Mouse (Mus musculus) liver, adult (tissue): ENCODE data around the gene Lilrb4a.
"Not testable (repeated sequence)": the region's sequence is repeated elsewhere in the genome, so short reads cannot be mapped to it uniquely, and the experiment has no call there.

Source experiments
- GATA4 ChIP-seq: IDR thresholded peaks from 2 replicates; pipeline ENCODE4 v1.6.1; 2014; ENCODE audit warnings: mild to moderate bottlenecking, low read length; ENCODE audit not compliant: insufficient replicate concordance

Lilrb4a gene

GRCm38 (mm10) chr10:51490691-51491090 lies at the start of gene Lilrb4a:
TSS of gene Lilrb4a (plus strand) at chr10:51490956.
- TF ChIP-seq GATA4: not testable (repeated sequence)

- TF ChIP-seq GATA4: no peak
Observed at GRCm38 (mm10) chr10:51451610-51452009, 39.1 kb upstream of the Lilrb4a start.

- TF ChIP-seq GATA4: no peak
Observed at GRCm38 (mm10) chr10:51453616-51454298, 37.0 kb upstream of the Lilrb4a start.

DNA sequence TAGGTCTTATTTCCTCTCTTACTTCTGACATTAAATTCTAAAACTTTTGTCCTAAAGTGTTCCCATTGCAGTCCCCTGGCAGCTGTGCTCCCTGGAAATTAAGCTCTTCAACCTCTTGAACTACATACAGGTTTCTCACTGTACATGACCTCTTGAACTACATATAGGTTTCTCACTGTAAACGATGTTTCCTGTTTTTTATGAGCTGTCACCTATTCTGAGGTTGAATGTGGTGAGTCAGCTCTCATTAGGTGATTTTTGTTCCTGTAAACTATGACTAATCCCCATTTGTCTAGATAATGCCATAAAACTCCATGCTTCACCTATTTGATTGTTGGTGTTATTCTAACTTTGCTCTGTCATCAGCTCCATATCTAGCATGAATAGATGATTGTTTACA lies 36.4 kb upstream of the Lilrb4a start:
- TF ChIP-seq GATA4: no peak

- TF ChIP-seq GATA4: no peak
Observed at GRCm38 (mm10) chr10:51455762-51456161, 35.0 kb upstream of the Lilrb4a start.

GRCm38 (mm10) chr10:51456369-51456768 lies 34.4 kb upstream of the Lilrb4a start:
- TF ChIP-seq GATA4: no peak

DNA sequence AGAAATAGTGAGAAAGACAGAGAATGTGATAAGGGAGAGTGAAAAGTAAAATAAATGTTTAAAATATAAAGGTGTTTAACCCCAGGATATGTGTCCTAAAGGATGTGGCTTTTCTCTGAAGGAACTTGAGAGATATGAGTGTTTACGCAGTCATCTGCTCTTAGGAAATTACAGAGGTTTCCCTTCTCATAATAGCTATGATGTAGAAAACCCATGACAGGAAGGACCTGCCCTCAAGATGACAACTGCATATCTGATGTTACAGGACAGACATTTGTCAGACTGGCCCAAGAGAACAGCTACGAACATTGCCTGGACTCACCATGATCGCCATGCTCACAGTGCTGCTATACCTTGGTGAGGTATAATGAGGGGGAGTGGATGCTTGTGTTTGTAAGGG lies 10.4 kb upstream of the Lilrb4a start, which contains the start of the genes Gm49339 and Lilr4b:
TSS of gene Gm49339 (plus strand) at position 216 of the 400 bp plus-strand sequence.
TSS of gene Lilr4b (plus strand) at position 236 of the 400 bp plus-strand sequence.
- TF ChIP-seq GATA4: not testable (repeated sequence)

GRCm38 (mm10) chr10:51520021-51520420 lies 29.3 kb downstream of the Lilrb4a start:
- no peak for TF ChIP-seq GATA4

- no peak for TF ChIP-seq GATA4
Observed at GRCm38 (mm10) chr10:51521453-51521852, 30.7 kb downstream of the Lilrb4a start.

- TF ChIP-seq GATA4: no peak
Observed at GRCm38 (mm10) chr10:51526090-51526489, 35.3 kb downstream of the Lilrb4a start.

DNA sequence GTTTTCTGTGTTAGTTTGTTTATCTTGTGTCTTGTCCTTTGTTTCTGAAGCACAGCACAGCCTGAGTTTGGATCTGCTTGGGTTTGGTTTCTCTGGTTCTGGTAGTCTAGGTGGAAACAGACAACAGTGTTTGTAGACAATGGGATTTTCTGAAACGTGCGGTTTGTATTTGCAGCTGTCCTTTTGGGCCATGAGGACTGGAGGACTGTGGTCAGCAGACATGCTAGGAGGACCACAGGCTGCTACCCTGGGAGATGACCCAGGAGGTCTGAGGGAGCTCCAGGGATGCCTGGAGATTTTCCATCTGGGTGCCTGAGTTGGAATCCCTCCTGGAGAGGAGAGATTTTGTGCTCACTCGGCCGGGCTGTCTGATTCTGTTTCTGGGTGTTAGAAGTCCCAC lies 35.9 kb downstream of the Lilrb4a start:
- no peak for TF ChIP-seq GATA4

DNA sequence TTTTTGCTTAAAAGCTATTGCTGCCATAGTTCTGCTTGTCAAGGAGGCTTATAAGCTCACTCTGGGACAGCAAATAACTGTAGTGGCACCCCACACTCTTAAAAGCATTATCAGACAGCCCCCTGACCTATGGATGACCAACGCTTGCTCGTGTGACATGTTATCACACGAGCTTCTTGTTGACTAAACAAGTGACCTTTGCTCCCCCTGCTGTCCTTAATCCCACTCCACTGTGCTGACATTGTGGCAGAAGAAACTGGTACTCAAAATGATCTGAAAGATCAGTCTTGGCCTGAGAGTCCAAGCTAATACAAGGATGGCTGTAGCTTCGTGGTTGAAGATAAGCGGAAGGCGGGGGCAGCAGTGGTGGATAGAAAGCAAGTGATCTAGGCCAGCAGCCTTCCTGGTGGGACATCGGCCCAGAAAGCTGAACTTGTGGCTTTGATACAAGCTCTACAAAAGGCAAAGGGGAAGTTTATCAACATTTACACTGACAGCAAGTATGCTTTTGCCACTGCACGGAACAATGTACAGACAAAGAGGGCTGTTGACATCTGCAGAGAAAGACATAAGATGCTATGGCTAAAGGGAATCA lies 38.2 kb downstream of the Lilrb4a start:
- TF ChIP-seq GATA4: no peak

DNA sequence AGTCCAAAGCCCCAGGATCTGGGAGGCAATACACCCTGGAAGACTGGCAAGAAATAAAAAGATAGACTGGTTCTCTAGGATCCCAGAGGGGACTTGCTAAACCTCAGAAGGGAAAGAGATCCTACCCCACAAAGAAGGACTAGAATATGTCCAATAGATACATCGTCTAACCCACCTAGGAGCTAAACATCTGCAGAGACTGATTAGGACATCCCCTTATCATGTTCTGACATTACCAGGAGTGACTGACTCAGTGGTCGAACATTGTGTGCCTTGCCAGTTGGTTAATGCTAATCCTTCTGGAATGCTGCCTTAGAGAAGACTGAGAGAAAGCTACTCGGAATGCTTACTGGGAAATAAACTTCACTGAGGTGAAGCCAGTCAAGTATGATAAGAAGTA lies 38.7 kb downstream of the Lilrb4a start:
- no peak for TF ChIP-seq GATA4

DNA sequence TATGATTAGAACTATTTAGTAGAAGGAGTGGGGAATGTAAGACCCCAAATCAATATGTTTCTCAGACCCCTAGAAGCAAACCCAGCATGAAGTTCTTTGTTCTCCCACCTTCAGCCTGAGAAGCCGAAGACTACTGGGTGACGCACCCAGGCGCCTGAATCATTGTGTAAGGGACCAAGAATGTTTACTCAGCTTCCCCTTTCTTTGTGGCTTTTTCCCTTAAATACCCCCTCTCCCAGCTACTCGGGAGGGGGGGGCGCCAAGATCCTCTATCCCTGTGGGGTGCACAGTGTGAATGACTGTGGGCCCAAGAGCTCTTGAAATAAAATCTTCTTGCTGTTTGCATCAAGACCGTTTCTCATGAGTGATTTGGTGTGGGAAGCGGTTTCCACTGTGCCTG lies 40.1 kb downstream of the Lilrb4a start:
- TF ChIP-seq GATA4: no peak
